In the genomic region with DNA sequence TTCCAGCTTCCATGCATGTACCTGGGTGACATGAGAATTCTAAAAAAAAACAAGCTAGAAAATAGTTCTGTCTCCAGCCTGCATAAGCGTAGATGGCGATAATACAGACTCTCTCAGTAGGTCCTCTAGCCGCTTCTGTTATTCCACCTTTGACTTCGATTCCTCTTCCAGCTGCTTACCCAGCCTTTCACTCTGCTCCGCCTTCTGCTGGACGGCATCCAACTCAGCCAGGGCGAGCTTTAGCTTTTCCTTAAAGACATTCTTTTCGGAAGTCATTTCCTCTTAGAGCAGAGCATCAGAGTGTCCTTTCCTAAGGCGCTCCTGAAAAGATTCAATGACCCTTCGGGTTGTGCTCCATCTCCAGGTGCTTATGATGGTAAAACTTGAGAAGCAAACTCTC, we compare ENCODE assay signal across 16 mouse cellular contexts. TPM values are rescaled to one million over a fixed set of nuclear protein-coding genes. Genes with fewer than 3 reads are reported as not detected.
DNase-seq lines count a peak whose midpoint lies in the region; ATAC-seq lines count a peak whose summit lies in the region.
"Had no signal": no experiment of that assay in that cellular context is flagged by ENCODE, and none has a peak within 500 bp of the region (broad histone marks: within the 10 kb centered on the region; RNA-seq: fewer than 3 reads in every experiment).

No protein-coding gene starts in this region.

- H3K36me3 ChIP-seq in kidney, embryonic 16.5 days (ENCODE audit: insufficient read depth, low read length) = peaks cover 35% of the 10 kb centered on the region
- peaks cover 56% of the 10 kb centered on the region for H3K36me3 ChIP-seq in kidney, embryonic 15.5 days

- WGBS in kidney, embryonic 16.5 days = 71% methylated on average over 10 of the region's 10 CpGs
- 77% methylated on average over 10 of the region's 10 CpGs for WGBS in kidney, embryonic 15.5 days

- H3K27ac ChIP-seq in kidney, embryonic 16.5 days (ENCODE audit: low read length) = no peak overlapping the region
- no peak overlapping the region for H3K27ac ChIP-seq in kidney, embryonic 15.5 days
- H3K27ac ChIP-seq: heart, embryonic 15.5 days; liver, embryonic 13.5 days had no signal

- no peak overlapping the region; the same call in 1 of the 2 replicates for H3K4me2 ChIP-seq in kidney, embryonic 16.5 days (replicated peaks; ENCODE audit: low read depth, low read length)
- peak overlapping the region; percentile 8; the same call in 1 of the 2 replicates for H3K4me2 ChIP-seq in kidney, embryonic 15.5 days
- H3K4me2 ChIP-seq: heart, embryonic 15.5 days had no signal

- no peak overlapping the region for H3K4me3 ChIP-seq in kidney, embryonic 16.5 days (ENCODE audit: low read length)
- H3K4me3 ChIP-seq in kidney, embryonic 15.5 days (replicated peaks) = no peak overlapping the region
- H3K4me3 ChIP-seq: erythroblast, embryonic 14.5 days; heart, embryonic 15.5 days; liver, embryonic 13.5 days had no signal

- no peaks in the 10 kb centered on the region for H3K9me3 ChIP-seq in kidney, embryonic 16.5 days (ENCODE audit: low read length)
- no peaks in the 10 kb centered on the region for H3K9me3 ChIP-seq in kidney, embryonic 15.5 days (replicated peaks)
- H3K9me3 ChIP-seq: G1E; heart, embryonic 15.5 days; liver, embryonic 13.5 days had no signal

- ATAC-seq in kidney, embryonic 16.5 days (ENCODE audit: low FRiP score, low TSS enrichment) = no peak
- ATAC-seq in kidney, embryonic 15.5 days (replicated peaks; ENCODE audit: low FRiP score) = no peak
- ATAC-seq: inflammation-experienced regulatory T-cells, adult 6 months had no signal

- H3K9ac ChIP-seq in kidney, embryonic 16.5 days (replicated peaks; ENCODE audit: low read length) = no peak overlapping the region
- H3K9ac ChIP-seq in kidney, embryonic 15.5 days = no peak overlapping the region
- H3K9ac ChIP-seq: heart, embryonic 15.5 days; liver, embryonic 13.5 days had no signal

- peak; percentile 30 to 61 for DNase-seq in adrenal gland, postnatal 36 days
- DNase-seq in adrenal gland, adult 8-10 months = no peak
- peak; percentile 56 for DNase-seq in kidney, adult 18-20 months
- peak; percentile 40 to 56 for DNase-seq in lung, postnatal 4 days
- DNase-seq in layer of hippocampus, adult 18-20 months (ENCODE audit: low spot score in 2 of 2) = no peak
- DNase-seq in left cerebral cortex, postnatal 36 days (ENCODE audit: low spot score in 2 of 2) = no peak
- DNase-seq: cerebellum, adult 18-20 months; liver, embryonic 13.5 days; spleen, adult 18-20 months; thymus, adult 2 months had no signal

- H3K4me1 ChIP-seq in kidney, embryonic 16.5 days (ENCODE audit: insufficient read depth, low read length) = peaks cover 25% of the 10 kb centered on the region
- H3K4me1 ChIP-seq in kidney, embryonic 15.5 days = peaks cover 30% of the 10 kb centered on the region

- intact Hi-C loops in left cerebral cortex, postnatal 36 days (cut with DNase I) = no loop called here

- no peaks in the 10 kb centered on the region for H3K27me3 ChIP-seq in kidney, embryonic 16.5 days (ENCODE audit: insufficient read depth, low read length)
- no peaks in the 10 kb centered on the region for H3K27me3 ChIP-seq in kidney, embryonic 15.5 days
- H3K27me3 ChIP-seq: heart, embryonic 15.5 days; liver, embryonic 13.5 days had no signal

RNA-seq across cellular contexts. Expression of a gene that starts 3.7 kb away (rescaled TPM):
- total RNA-seq in adrenal gland, postnatal 36 days (2021) = 10 to 100 TPM; 11.2 to 13.2 TPM
- 10 to 100 TPM; 11.1 to 13.2 (median 11.8) TPM for total RNA-seq in adrenal gland, adult 8-10 months (2022)
- 7.3 and 7.8 TPM in 2 replicates for polyA plus RNA-seq in kidney, embryonic 16.5 days (2015; fragmentation: Nextera tagmentation; extraction: Ambion mirVana)
- 7.6 and 7.9 TPM in 2 replicates for polyA plus RNA-seq in kidney, embryonic 15.5 days (2015; fragmentation: Nextera tagmentation; extraction: Ambion mirVana)
- total RNA-seq in layer of hippocampus, adult 18-20 months (2021) = 1 to 10 TPM; 7.8 to 8.5 TPM
- 1 to 10 TPM; 7.8 to 8.3 TPM for total RNA-seq in left cerebral cortex, postnatal 36 days (2021)

RNA-seq across cellular contexts. Expression of a gene that starts 39.1 kb away (rescaled TPM):
- total RNA-seq in adrenal gland, postnatal 36 days (2021) = under 1 TPM; 0.46 to 0.56 TPM
- 1 to 10 TPM; 1.0 to 2.6 (median 1.7) TPM for total RNA-seq in adrenal gland, adult 8-10 months (2022)
- 1.2 and 1.6 TPM in 2 replicates for polyA plus RNA-seq in kidney, embryonic 16.5 days (2015; fragmentation: Nextera tagmentation; extraction: Ambion mirVana)
- 0.83 and 1.0 TPM in 2 replicates for polyA plus RNA-seq in kidney, embryonic 15.5 days (2015; fragmentation: Nextera tagmentation; extraction: Ambion mirVana)
- 10 to 100 TPM; 82.6 to 88.4 TPM for total RNA-seq in layer of hippocampus, adult 18-20 months (2021)
- 10 to 100 TPM; 86.8 to 97.1 TPM for total RNA-seq in left cerebral cortex, postnatal 36 days (2021)
- polyA plus RNA-seq: erythroblast, embryonic 14.5 days; G1E had no signal

RNA-seq across cellular contexts. Expression of a gene that starts 50.9 kb away (rescaled TPM):
- total RNA-seq in adrenal gland, postnatal 36 days (2021) = under 1 TPM in 1 of 2 experiments, not detected in 1; 0.23 TPM
- under 1 TPM; 0.10 to 0.95 (median 0.48) TPM for total RNA-seq in adrenal gland, adult 8-10 months (2022)
- not detected in 2 replicates for polyA plus RNA-seq in kidney, embryonic 16.5 days (2015; fragmentation: Nextera tagmentation; extraction: Ambion mirVana)
- polyA plus RNA-seq in kidney, embryonic 15.5 days (2015; fragmentation: Nextera tagmentation; extraction: Ambion mirVana) = not detected in 2 replicates
- total RNA-seq in layer of hippocampus, adult 18-20 months (2021) = 10 to 100 TPM; 70.6 to 75.4 TPM
- total RNA-seq in left cerebral cortex, postnatal 36 days (2021) = 100 to 1,000 TPM; 134 to 136 TPM
- total RNA-seq: G1E had no signal
- polyA plus RNA-seq: G1E; heart, embryonic 15.5 days; inflammation-experienced regulatory T-cells, adult 6 months; liver, embryonic 13.5 days had no signal

Comparison
In these comparisons a context has a peak if more than half of its experiments do, and no peak if none do; other contexts are left out.
1. DNase-seq: peak in adrenal gland, postnatal 36 days (2 of 2), kidney, adult 18-20 months (single experiment) and lung, postnatal 4 days (2 of 2); none in adrenal gland, adult 8-10 months (single experiment), layer of hippocampus, adult 18-20 months (0 of 2) and left cerebral cortex, postnatal 36 days (0 of 2).
2. RNA of a gene that starts 39.1 kb away (total RNA-seq): 86.8 to 97.1 TPM in left cerebral cortex, postnatal 36 days and 82.6 to 88.4 TPM in layer of hippocampus, adult 18-20 months; 1.0 to 2.6 TPM in adrenal gland, adult 8-10 months and 0.46 to 0.56 TPM in adrenal gland, postnatal 36 days; every median in the first group is over 10 times any median in the second.
3. RNA of a gene that starts 50.9 kb away (total RNA-seq): 134 to 136 TPM in left cerebral cortex, postnatal 36 days and 70.6 to 75.4 TPM in layer of hippocampus, adult 18-20 months; 0.10 to 0.95 TPM in adrenal gland, adult 8-10 months and 0.23 TPM in adrenal gland, postnatal 36 days; every median in the first group is over 10 times any median in the second.